Mouse (Mus musculus) brown adipose tissue, adult 24 weeks (tissue): Measurements from ENCODE around the gene Zfp423. TPM values are rescaled to one million over a fixed set of nuclear protein-coding genes. Genes with fewer than 3 reads are reported as not detected.
A peak's percentile ranks its signal among the peaks of the same experiment; 100 is the strongest.

Experiments used
- H3K27ac ChIP-seq: fragments of 200-500 bp; replicated peaks from 2 replicates; pipeline ENCODE4 v1.5.1; 2012; ENCODE audit warnings: low read depth, mild to moderate bottlenecking, low read length
- H3K4me1 ChIP-seq: fragments of 200-500 bp; 2 replicates; pipeline ENCODE4 v1.6.1; 2012; ENCODE audit warnings: low read length, mixed read lengths; ENCODE audit not compliant: control insufficient read depth, insufficient read depth, insufficient read length
- H3K4me3 ChIP-seq: fragments of 200-500 bp; 2 replicates; pipeline ENCODE4 v1.5.1; 2012; ENCODE audit warnings: low read depth, mild to moderate bottlenecking, low read length, moderate library complexity; ENCODE audit not compliant: insufficient read depth
- polyA plus RNA-seq: library from polyadenylated mRNA; stranded (reverse); fragments of >200 nt; gene quantifications from 2 replicates; pipeline ENCODE4 v1.2.4, GENCODE M21; 2012; ENCODE audit not compliant: missing spikeins, insufficient read depth, insufficient read length

Gene Zfp423
- polyA plus RNA-seq, 1 experiment: 14.0 TPM

- Histone ChIP-seq H3K27ac (no peak overlapping the region), H3K4me3 (no peak overlapping the region), H3K4me1 (no peaks in the 10 kb centered on the region)
These were observed 292.1 kb downstream of the Zfp423 start for GRCm38 (mm10) chr8:87667297-87667696.

GRCm38 (mm10) chr8:87665337-87665736, 294.1 kb downstream of the Zfp423 start:
- H3K4me1 ChIP-seq: no peaks in the 10 kb centered on the region
- H3K27ac ChIP-seq: no peak overlapping the region
- H3K4me3 ChIP-seq: no peak overlapping the region

GRCm38 (mm10) chr8:87664217-87664509, 295.2 kb downstream of the Zfp423 start:
- no peak overlapping the region for H3K27ac ChIP-seq
- H3K4me1 ChIP-seq: no peaks in the 10 kb centered on the region
- H3K4me3 ChIP-seq: no peak overlapping the region

- no peak overlapping the region for H3K27ac ChIP-seq
- no peaks in the 10 kb centered on the region for H3K4me1 ChIP-seq
- no peak overlapping the region for H3K4me3 ChIP-seq
These were observed 295.8 kb downstream of the Zfp423 start for GRCm38 (mm10) chr8:87663349-87664216.

GRCm38 (mm10) chr8:87662811-87663341, 296.5 kb downstream of the Zfp423 start:
- Histone ChIP-seq H3K4me1 (no peaks in the 10 kb centered on the region), H3K27ac (no peak overlapping the region), H3K4me3 (no peak overlapping the region)

- Histone ChIP-seq H3K4me3 (no peak overlapping the region), H3K27ac (no peak overlapping the region)
These were observed 297.1 kb downstream of the Zfp423 start for GRCm38 (mm10) chr8:87662307-87662771.

GRCm38 (mm10) chr8:87660916-87661910, 298.2 kb downstream of the Zfp423 start:
- Histone ChIP-seq H3K4me3 (no peak overlapping the region), H3K27ac (no peak overlapping the region), H3K4me1 (no peaks in the 10 kb centered on the region)

More at GRCm38 (mm10) chr8:87662307-87662771, 297.1 kb downstream of the Zfp423 start:
- no peaks in the 10 kb centered on the region for H3K4me1 ChIP-seq

GRCm38 (mm10) chr8:87660029-87660915, 299.1 kb downstream of the Zfp423 start:
- H3K4me3 ChIP-seq: no peak overlapping the region
- no peaks in the 10 kb centered on the region for H3K4me1 ChIP-seq
- H3K27ac ChIP-seq: no peak overlapping the region

GRCm38 (mm10) chr8:87657488-87657887, 301.9 kb downstream of the Zfp423 start:
- Histone ChIP-seq H3K27ac (no peak overlapping the region), H3K4me3 (no peak overlapping the region)

GRCm38 (mm10) chr8:87656484-87657230, 302.7 kb downstream of the Zfp423 start:
- Histone ChIP-seq H3K27ac (no peak overlapping the region), H3K4me3 (peak overlapping the region; percentile 48)

More at GRCm38 (mm10) chr8:87657488-87657887, 301.9 kb downstream of the Zfp423 start:
- no peaks in the 10 kb centered on the region for H3K4me1 ChIP-seq

GRCm38 (mm10) chr8:87655946-87656345, 303.4 kb downstream of the Zfp423 start:
- no peaks in the 10 kb centered on the region for H3K4me1 ChIP-seq
- no peak overlapping the region for H3K4me3 ChIP-seq
- H3K27ac ChIP-seq: no peak overlapping the region

More at GRCm38 (mm10) chr8:87656484-87657230, 302.7 kb downstream of the Zfp423 start:
- H3K4me1 ChIP-seq: no peaks in the 10 kb centered on the region

- Histone ChIP-seq H3K27ac (no peak overlapping the region), H3K4me1 (no peaks in the 10 kb centered on the region), H3K4me3 (no peak overlapping the region)
These were observed 311.6 kb downstream of the Zfp423 start for GRCm38 (mm10) chr8:87647781-87648180.

GRCm38 (mm10) chr8:87645829-87646483, 313.4 kb downstream of the Zfp423 start:
- H3K4me3 ChIP-seq: no peak overlapping the region
- H3K4me1 ChIP-seq: no peaks in the 10 kb centered on the region
- H3K27ac ChIP-seq: no peak overlapping the region
